Mouse (Mus musculus) WW6 (cell line): ENCODE data around the gene H2al1a.
"Not testable (repeated sequence)": the region's sequence is repeated elsewhere in the genome, so short reads cannot be mapped to it uniquely, and the experiment has no call there.

Experiments used
- DNase-seq: peaks from one replicate; pipeline ENCODE4 v3.0.0-alpha.2; 2013; ENCODE audit warnings: low read depth, low spot score

The H2al1a gene

DNA sequence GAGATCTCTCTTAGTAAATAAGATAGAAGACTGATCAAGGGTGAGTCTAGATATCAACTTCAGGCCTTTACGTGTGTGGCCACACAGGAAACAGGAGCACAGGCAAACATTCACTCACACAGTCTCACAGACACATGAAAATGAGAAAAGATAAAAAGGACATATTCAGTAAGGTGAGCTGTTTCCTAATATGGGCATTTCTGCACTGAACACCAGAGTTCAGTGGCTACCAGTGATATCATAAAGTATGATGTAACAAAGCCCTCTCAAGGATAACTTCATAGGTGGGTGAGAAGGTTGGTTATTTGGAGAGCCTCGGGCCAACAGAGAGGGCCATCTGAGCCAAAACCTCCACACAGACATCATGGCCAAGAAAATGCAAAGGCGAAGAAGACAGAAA is at the start of gene H2al1a:
Gene H2al1a, plus strand, starts transcription at position 301 of the 400 bp plus-strand sequence.
- DNase-seq = not testable (repeated sequence)

DNA sequence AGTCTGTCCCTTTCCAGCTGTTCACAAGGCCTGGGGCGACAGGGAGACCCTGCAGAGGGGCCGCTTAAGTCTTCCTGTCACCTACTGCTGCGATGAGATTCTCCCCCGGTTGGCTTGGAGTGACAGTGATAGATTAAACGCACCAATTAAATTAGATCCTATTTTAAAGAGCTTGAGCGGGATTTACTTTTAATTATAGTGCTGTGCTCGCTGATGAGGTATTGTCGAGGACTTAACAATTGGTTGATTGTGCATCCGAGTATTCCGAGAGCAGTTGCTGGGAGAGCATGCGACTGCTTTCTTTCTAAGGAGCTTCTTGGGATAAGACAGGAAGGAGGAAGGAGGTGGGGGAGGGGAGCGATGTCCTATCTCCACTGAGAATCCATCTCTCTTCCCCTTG is 48.9 kb upstream of the H2al1a start:
- no peak for DNase-seq

DNA sequence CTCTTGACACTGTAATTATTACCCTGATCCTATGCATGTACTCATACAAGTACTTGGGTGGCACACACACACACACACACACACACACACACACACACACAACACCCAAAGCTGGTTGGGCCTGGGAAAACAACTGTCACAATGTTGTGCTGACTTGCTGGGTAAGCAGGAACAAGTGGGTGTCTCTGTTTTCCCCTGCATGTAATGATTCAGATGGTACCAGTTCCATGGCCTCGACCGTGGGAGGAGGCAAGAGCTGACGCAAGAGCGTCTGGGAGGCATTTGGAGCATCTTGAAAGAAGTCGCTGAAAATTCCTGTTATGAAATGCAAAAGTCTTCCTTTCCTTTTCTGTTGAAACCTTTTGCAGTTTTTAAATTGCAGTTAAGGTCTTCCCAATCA is 45.0 kb upstream of the H2al1a start:
- DNase-seq = no peak

DNA sequence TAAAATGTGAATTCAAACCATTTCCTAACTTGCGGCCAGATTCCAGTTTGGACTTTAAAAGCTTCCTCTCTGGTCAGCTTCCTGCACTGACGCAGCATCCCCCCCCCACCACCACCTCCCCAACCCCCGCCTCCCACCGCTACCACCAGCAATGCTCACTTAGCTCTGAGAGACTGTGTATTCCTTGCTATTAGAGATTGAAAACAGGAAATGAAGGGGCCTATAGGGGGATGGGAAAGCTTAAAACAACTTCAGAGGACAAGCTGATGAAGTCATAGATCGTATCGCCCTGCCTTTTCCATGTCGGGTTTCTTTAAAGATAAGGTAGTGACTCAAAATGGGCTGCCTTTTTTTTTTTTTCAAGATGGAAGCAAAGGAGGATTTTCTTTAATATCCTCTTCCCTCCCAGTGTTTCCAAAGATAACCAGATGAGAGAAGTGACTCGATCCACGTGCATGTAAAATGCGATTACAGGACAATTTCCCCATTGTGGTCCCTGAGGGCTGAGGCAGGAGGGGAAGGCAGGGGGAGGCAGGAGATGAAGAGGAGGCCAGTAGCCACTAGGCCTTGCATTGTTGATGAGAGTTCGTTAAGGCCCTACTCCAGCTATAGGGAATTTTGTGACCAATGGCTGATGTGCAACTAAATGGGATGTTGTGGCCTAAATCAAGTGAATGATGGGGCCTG is 44.4 kb upstream of the H2al1a start:
- DNase-seq = no peak

DNA sequence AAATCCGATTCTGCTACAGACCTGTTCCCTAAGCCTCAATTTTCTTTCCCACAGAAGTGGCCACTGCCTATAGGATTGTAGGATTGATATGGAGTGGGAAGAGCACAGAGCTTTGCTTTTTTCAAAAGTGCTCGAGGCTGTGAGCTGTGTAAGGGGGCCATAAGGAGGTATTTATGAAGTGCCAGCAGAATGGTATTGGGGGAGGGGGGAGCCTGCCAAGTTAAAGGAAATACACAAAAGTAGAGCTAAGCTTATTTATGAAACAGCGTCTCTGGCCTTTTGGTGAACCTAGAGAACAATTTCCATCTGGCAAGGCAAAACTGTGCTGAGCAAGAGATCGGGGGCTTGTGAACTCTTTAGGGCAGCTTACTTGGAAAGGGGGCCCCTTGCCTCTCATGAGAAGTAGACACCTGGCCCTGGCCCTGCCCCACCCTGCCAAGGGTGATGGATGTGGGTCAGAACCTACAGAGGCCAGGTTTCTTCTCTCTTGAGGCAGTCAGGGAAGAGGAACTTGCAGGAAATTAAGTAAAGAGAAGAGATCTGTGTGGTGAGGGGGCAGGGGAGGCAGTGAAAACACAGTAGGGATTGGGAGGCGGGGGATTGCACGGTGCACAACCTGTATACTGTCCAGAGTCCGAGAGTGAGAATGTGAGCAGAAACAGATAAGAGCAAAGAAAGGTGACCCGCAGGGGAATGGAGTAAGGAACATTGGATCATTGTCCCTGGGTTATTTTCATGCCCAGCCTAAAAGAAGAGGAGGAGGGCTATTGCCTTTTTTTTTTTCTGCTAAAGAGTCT is 43.3 kb upstream of the H2al1a start:
- no peak for DNase-seq

DNA sequence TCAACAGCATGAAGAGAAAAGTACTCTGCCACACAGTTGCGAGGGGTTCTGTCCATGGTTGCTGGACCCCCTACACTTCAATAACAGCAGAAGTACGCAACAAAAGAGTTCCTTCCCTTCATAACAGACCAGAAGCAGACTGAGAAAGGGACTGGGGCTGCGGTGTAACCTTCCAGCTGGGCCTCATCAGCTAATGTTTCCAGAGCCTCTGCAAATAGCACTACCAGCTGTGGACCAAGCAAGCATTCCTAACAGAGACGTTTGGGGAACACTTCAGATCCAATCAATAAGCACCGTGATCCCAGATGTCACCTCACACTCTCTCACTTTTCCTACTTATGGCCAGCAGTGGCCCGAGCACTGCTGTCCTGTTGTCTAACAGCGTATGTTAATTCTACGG is 34.1 kb upstream of the H2al1a start:
- no peak for DNase-seq

DNA sequence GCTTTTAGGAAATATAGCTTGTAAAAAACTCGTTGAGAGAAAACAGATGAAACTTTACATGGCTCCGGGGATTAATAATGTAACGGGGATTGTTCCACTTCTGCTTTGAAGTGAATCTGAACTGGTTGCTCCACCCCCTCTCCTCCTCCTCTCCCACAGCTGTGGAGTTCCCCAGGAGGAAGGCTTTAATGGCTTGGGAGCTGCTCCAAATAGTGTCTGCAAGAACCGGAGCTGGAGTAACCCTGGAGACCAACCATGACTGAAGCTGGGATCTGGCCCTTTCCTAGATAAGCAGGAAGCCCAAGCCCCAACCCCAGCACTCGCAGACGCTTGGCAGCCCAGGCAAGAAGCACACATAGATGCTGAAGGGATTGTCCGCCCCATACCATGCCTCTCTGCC is 31.3 kb upstream of the H2al1a start:
- DNase-seq = no peak

DNA sequence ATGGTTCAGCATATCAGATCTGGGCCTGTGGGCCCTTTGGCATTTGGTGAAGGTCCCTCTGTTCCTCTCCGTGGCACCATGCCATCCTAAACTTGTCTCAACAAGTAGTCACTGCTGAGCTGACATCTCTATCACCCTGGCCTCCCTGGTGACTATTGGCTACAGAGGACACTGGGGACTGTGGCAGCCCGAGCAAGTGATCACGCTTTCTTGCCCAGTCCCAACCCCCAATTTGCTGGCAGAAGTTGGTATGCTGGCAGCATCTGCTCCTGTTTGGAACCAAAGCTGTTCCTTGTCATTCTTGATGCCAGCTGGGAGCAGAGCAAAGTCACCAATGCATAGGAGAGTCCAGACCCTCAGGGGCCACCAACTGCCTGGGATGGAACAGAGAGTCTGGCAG is 30.0 kb upstream of the H2al1a start:
- DNase-seq = no peak

DNA sequence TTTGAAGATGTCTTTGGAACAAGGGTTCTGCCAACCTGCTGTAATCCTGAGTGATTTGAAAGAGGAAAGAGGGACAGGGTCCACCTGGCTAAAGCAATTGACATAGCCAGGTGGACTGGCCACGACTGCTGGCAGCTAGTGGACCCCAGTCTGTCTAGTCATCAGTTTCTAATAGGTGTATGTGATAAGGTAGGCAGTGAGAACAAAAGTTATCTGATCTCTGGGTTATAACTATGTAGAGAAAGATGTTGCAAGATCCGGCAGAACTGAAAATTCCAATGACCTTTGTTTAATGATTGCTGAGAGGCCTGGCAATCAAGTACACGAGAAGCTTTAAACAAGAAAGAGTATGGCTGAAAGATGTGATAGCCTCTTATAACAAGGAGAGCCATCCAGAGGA is 25.9 kb upstream of the H2al1a start:
- no peak for DNase-seq

DNA sequence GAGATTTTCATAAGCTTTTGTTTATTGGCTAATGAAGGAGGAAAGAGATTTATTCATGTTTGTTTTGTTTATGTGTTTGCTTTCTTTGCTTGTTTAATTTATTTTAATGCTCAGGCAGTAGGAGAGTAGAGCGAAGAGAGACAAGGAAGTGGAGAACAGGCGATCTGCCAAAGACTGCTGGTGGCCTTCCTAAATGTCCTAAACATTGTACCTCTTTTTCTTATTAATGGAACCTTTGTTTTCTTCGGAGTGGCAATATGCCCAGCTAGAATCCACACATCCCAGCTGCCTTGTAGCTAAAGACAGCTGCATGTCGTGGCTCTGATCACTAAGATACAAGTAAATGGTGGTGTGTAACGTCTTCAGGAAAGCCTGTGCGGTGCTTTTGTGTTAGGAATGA is 22.0 kb upstream of the H2al1a start:
- no peak for DNase-seq

DNA sequence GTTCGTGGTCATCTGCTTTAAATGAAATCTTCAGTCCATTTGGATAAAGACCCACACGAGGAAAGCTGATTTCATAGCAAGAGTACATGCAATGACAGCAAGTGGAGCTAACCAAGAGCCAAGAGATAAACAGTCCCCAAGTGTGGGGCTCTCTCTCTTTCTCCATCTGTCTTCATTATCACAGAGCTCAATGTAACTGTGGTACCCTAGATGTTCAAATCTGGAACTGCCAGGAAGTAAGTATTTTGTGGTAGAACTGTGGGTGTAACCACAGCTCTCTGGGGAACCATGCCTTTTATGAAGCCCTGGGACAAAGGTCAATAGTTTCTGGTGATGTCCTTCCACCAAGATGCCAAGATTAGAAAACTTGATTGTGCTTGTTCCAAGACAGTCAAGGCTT is 18.3 kb upstream of the H2al1a start:
- no peak for DNase-seq

DNA sequence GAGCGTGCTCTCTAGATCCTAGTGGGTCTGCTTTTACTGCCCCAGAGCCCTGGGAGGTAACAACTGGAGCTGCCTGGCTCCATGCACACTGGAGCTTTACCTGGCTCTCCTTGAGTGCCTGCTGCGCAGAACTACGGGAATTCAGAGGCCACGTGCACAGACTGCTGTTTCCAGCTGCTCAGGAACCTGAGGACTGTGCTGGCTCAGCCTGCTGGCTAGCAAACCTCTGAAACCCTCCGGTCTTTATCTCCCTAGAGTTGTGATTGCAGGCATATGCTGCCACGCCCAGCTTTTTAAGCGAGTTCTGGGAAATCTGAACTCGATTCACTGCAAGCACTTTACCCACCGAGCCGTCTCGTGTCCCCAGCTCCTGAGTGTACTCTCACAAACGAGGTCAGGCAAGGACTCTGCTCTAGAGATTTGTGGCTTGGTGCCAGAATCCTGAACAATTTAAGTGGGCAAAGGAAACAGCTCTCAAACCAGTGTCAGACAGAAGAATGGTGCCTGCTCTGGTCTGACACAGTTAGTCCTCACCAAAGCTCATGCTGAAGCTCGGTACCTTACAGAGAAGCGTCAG is 10.7 kb upstream of the H2al1a start:
- no peak for DNase-seq

DNA sequence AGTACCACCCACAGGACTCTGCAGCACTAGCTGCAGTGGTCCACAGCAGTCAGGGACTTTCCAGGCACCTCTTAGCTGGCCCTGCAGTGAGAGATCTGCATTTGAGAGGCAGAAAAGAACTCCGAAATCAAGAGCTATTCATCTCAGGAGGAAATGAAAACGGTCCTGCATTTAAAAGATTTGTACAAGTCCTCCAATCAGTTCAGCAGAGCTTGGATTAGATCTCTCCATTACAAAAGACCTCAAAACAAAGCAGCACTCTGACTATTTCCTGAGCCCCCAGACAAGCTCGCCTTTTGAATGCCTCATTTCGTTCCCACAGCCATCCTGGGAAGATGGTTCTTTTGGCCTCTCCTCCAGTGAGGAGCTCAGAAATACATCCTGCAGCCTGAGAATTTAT is 9.8 kb upstream of the H2al1a start:
- no peak for DNase-seq

DNA sequence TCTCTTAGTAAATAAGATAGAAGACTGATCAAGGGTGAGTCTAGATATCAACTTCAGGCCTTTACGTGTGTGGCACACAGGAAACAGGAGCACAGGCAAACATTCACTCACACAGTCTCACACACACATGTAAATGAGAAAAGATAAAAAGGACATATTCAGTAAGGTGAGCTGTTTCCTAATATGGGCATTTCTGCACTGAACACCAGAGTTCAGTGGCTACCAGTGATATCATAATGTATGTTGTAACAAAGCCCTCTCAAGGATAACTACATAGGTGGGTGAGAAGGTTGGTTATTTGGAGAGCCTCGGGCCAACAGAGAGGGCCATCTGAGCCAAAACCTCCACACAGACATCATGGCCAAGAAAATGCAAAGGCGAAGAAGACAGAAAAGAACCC is 3.1 kb downstream of the H2al1a start, which contains the start of gene H2al1b:
Gene H2al1b, plus strand, starts transcription at position 301 of the 400 bp plus-strand sequence.
- not testable (repeated sequence) for DNase-seq

DNA sequence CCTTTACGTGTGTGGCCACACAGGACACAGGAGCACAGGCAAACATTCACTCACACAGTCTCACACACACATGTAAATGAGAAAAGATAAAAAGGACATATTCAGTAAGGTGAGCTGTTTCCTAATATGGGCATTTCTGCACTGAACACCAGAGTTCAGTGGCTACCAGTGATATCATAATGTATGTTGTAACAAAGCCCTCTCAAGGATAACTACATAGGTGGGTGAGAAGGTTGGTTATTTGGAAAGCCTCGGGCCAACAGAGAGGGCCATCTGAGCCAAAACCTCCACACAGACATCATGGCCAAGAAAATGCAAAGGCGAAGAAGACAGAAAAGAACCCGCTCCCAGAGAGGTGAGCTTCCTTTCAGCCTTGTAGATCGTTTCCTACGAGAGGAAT is 6.3 kb downstream of the H2al1a start, which contains the start of gene H2al1c:
Gene H2al1c, plus strand, starts transcription at position 301 of the 400 bp plus-strand sequence.
- not testable (repeated sequence) for DNase-seq

DNA sequence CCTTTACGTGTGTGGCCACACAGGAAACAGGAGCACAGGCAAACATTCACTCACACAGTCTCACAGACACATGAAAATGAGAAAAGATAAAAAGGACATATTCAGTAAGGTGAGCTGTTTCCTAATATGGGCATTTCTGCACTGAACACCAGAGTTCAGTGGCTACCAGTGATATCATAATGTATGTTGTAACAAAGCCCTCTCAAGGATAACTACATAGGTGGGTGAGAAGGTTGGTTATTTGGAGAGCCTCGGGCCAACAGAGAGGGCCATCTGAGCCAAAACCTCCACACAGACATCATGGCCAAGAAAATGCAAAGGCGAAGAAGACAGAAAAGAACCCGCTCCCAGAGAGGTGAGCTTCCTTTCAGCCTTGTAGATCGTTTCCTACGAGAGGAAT is 9.5 kb downstream of the H2al1a start, which contains the start of gene H2al1d:
Gene H2al1d, plus strand, starts transcription at position 301 of the 400 bp plus-strand sequence.
- DNase-seq = not testable (repeated sequence)

DNA sequence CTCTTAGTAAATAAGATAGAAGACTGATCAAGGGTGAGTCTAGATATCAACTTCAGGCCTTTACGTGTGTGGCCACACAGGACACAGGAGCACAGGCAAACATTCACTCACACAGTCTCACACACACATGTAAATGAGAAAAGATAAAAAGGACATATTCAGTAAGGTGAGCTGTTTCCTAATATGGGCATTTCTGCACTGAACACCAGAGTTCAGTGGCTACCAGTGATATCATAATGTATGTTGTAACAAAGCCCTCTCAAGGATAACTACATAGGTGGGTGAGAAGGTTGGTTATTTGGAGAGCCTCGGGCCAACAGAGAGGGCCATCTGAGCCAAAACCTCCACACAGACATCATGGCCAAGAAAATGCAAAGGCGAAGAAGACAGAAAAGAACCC is 12.6 kb downstream of the H2al1a start, which contains the start of gene H2al1e:
Gene H2al1e, plus strand, starts transcription at position 301 of the 400 bp plus-strand sequence.
- not testable (repeated sequence) for DNase-seq

DNA sequence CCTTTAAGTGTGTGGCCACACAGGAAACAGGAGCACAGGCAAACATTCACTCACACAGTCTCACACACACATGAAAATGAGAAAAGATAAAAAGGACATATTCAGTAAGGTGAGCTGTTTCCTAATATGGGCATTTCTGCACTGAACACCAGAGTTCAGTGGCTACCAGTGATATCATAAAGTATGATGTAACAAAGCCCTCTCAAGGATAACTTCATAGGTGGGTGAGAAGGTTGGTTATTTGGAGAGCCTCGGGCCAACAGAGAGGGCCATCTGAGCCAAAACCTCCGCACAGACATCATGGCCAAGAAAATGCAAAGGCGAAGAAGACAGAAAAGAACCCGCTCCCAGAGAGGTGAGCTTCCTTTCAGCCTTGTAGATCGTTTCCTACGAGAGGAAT is 15.8 kb downstream of the H2al1a start, which contains the start of gene H2al1f:
Gene H2al1f, plus strand, starts transcription at position 301 of the 400 bp plus-strand sequence.
- not testable (repeated sequence) for DNase-seq

DNA sequence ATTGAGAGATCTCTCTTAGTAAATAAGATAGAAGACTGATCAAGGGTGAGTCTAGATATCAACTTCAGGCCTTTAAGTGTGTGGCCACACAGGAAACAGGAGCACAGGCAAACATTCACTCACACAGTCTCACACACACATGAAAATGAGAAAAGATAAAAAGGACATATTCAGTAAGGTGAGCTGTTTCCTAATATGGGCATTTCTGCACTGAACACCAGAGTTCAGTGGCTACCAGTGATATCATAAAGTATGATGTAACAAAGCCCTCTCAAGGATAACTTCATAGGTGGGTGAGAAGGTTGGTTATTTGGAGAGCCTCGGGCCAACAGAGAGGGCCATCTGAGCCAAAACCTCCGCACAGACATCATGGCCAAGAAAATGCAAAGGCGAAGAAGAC is 18.9 kb downstream of the H2al1a start, which contains the start of gene H2al1g:
Gene H2al1g, plus strand, starts transcription at position 301 of the 400 bp plus-strand sequence.
- not testable (repeated sequence) for DNase-seq

DNA sequence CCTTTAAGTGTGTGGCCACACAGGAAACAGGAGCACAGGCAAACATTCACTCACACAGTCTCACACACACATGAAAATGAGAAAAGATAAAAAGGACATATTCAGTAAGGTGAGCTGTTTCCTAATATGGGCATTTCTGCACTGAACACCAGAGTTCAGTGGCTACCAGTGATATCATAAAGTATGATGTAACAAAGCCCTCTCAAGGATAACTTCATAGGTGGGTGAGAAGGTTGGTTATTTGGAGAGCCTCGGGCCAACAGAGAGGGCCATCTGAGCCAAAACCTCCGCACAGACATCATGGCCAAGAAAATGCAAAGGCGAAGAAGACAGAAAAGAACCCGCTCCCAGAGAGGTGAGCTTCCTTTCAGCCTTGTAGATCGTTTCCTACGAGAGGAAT is 22.1 kb downstream of the H2al1a start, which contains the start of gene H2al1h:
Gene H2al1h, plus strand, starts transcription at position 301 of the 400 bp plus-strand sequence.
- DNase-seq = not testable (repeated sequence)

DNA sequence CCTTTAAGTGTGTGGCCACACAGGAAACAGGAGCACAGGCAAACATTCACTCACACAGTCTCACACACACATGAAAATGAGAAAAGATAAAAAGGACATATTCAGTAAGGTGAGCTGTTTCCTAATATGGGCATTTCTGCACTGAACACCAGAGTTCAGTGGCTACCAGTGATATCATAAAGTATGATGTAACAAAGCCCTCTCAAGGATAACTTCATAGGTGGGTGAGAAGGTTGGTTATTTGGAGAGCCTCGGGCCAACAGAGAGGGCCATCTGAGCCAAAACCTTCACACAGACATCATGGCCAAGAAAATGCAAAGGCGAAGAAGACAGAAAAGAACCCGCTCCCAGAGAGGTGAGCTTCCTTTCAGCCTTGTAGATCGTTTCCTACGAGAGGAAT is 25.3 kb downstream of the H2al1a start, which contains the start of gene H2al1i:
Gene H2al1i, plus strand, starts transcription at position 301 of the 400 bp plus-strand sequence.
- not testable (repeated sequence) for DNase-seq

DNA sequence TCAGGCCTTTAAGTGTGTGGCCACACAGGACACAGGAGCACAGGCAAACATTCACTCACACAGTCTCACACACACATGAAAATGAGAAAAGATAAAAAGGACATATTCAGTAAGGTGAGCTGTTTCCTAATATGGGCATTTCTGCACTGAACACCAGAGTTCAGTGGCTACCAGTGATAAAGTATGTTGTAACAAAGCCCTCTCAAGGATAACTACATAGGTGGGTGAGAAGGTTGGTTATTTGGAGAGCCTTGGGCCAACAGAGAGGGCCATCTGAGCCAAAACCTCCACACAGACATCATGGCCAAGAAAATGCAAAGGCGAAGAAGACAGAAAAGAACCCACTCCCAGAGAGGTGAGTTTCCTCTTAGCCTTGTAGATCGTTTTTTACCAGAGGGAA is 28.5 kb downstream of the H2al1a start, which contains the start of gene H2al1j:
Gene H2al1j, plus strand, starts transcription at position 301 of the 400 bp plus-strand sequence.
- not testable (repeated sequence) for DNase-seq
